Mouse (Mus musculus) CD4-positive, CD25-positive, alpha-beta regulatory T cell, adult 4 months (primary cell): Measurements from ENCODE around the gene Prdx5. TPM values are rescaled to one million over a fixed set of nuclear protein-coding genes. Genes with fewer than 3 reads are reported as not detected.
"Not testable (repeated sequence)": the region's sequence is repeated elsewhere in the genome, so short reads cannot be mapped to it uniquely, and the experiment has no call there.

Experiments used
- ATAC-seq: one replicate; pipeline ENCODE4 v1.8.0; 2017
- polyA plus RNA-seq, 2 experiments: library from polyadenylated mRNA; unstranded; fragments of 100-300 nt; shearing (Covaris generic); gene quantifications; one replicate each; pipeline ENCODE4 v1.2.1; 2017

The Prdx5 gene
- polyA plus RNA-seq, 2 experiments from 2014 or later: 224 to 246 TPM

- ATAC-seq: no peak
Measured at GRCm38 (mm10) chr19:6915276-6915675, 5.4 kb upstream of the Prdx5 start.

- ATAC-seq: no peak
Measured at GRCm38 (mm10) chr19:6914540-6914939, 4.6 kb upstream of the Prdx5 start.

GRCm38 (mm10) chr19:6913991-6914390, 4.1 kb upstream of the Prdx5 start:
- ATAC-seq: no peak

GRCm38 (mm10) chr19:6913036-6913435, 3.1 kb upstream of the Prdx5 start:
- ATAC-seq: no peak

- ATAC-seq: no peak
Measured at GRCm38 (mm10) chr19:6912205-6912970, 2.5 kb upstream of the Prdx5 start.

- ATAC-seq: no peak
Measured at GRCm38 (mm10) chr19:6911101-6912074, 1.5 kb upstream of the Prdx5 start.

- peak; percentile 9 for ATAC-seq
Measured at GRCm38 (mm10) chr19:6910306-6910705, 400 bp upstream of the Prdx5 start.

GRCm38 (mm10) chr19:6909021-6909420, 885 bp downstream of the Prdx5 start:
- ATAC-seq: no peak

- ATAC-seq: no peak
Measured at GRCm38 (mm10) chr19:6907811-6908540, 1.9 kb downstream of the Prdx5 start.

GRCm38 (mm10) chr19:6907094-6907493, 2.8 kb downstream of the Prdx5 start:
- no peak for ATAC-seq

GRCm38 (mm10) chr19:6906199-6906598, 3.7 kb downstream of the Prdx5 start:
- no peak for ATAC-seq

GRCm38 (mm10) chr19:6905498-6906159, 4.3 kb downstream of the Prdx5 start:
- ATAC-seq: no peak

GRCm38 (mm10) chr19:6904846-6905245, 5.1 kb downstream of the Prdx5 start:
- ATAC-seq: no peak

- ATAC-seq: no peak
Measured at GRCm38 (mm10) chr19:6903031-6903430, 6.9 kb downstream of the Prdx5 start.

- no peak for ATAC-seq
Measured at GRCm38 (mm10) chr19:6899641-6900040, 10.3 kb downstream of the Prdx5 start.

GRCm38 (mm10) chr19:6895608-6896305, 14.1 kb downstream of the Prdx5 start:
- not testable (repeated sequence) for ATAC-seq

- no peak for ATAC-seq
Measured at GRCm38 (mm10) chr19:6893731-6894451, 16.0 kb downstream of the Prdx5 start.

- ATAC-seq: no peak
Measured at GRCm38 (mm10) chr19:6892512-6892911, 17.4 kb downstream of the Prdx5 start.

- no peak for ATAC-seq
Measured at GRCm38 (mm10) chr19:6877965-6878364, 31.9 kb downstream of the Prdx5 start.

- ATAC-seq: no peak
Measured at GRCm38 (mm10) chr19:6876799-6877198, 33.1 kb downstream of the Prdx5 start.

GRCm38 (mm10) chr19:6875834-6876233, 34.1 kb downstream of the Prdx5 start:
- ATAC-seq: no peak
